Mouse (Mus musculus) adrenal gland, adult 8-10 months (tissue): ENCODE measurements around the gene Plcxd1. TPM values are rescaled to one million over a fixed set of nuclear protein-coding genes. Genes with fewer than 3 reads are reported as not detected.
"Not testable (repeated sequence)": the region's sequence is repeated elsewhere in the genome, so short reads cannot be mapped to it uniquely, and the experiment has no call there.

Experiments
- DNase-seq: peaks from one replicate; pipeline ENCODE4 v3.0.0; 2022
- total RNA-seq, 4 experiments: library from RNA; stranded (reverse); gene quantifications; 2 replicates each; pipeline ENCODE4 v1.2.4; 2022

The Plcxd1 gene
- under 1 TPM in 3 of 4 experiments, not detected in 1; 0.10 to 0.83 (median 0.22) TPM for total RNA-seq

DNA sequence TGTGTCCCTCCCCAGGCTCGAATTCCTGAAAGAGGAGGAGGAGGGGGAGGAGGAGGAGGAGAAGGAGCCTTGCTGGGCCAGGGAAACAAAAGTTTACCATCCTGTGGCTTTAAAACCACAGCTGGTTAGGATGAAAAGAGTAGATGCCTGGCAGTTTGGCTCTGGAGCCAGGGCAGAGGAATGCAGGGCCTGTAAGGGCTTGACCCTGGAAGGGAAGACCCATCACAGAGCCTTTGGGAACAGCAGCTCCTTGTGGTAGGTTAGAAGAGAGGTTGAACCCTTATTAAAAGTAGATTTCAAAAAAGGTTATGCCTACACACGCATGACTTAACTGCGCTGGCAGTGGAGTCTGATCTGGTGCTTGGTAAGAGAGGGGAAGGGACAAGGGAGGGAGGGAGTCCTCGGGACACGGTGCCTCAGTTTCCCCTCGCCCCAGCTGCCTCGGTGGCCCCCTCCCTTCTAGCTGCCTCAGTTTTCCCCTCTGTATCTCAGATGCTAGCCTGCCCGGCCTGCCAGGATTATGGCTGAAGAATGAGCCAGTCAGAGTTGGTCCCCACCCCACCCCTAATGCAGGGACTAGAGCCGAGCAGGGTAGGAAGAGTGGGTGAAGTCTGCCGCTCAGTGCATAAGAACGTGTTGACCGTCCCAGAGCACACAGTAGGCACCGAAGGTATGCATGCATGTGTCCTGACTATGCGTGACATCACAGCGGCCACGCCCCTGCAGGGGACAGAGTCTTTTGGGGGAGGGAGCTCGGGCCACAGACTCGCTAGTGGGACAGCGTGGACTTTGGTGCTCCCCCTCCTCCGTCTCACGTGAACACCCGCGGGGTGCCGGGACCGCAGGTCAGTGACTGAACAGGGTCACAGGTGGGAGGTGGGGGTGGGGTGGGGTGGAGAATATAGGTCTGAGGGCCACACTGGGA, at the start of gene Plcxd1:
TSS of gene Plcxd1 (plus strand) at position 314 of the 925 bp plus-strand sequence.
- DNase-seq, result peak; percentile 8

DNA sequence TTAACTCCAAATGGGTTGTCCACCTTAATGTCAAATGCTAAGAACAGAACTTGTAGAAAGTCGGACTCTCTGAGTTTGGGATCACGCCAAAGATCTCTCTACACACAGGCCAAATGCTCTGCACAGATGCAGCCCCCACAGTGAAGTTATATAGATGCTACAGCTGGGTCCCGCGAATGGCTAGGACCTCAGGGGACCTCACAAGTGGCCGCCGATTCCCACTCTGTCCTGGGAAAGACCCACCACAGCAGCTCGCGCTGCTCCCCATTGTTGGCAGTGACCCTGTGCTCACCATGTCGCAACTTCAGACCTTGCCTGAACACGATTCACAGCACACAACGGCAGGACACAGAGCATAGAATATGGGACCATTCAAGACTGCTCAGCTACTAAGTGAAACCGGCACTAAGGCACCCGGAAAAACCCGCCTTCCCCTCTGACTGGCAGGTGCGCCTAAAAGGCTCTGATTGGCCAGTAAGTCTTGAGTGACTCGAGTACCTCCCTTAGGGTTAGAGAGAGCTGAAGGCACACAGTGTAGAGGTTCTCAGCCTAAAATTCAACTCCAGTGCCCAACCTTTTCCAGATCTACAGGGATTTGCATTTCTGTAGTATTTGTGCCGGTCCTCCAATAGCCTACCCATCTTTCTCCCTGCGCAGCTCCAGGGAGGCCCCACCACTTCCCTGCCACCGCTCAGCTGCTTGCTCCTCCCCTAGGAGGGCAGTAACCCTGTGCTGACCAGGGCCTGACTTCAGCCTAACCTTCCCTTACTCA, 41.9 kb upstream of the Plcxd1 start:
- peak; percentile 84 for DNase-seq

DNA sequence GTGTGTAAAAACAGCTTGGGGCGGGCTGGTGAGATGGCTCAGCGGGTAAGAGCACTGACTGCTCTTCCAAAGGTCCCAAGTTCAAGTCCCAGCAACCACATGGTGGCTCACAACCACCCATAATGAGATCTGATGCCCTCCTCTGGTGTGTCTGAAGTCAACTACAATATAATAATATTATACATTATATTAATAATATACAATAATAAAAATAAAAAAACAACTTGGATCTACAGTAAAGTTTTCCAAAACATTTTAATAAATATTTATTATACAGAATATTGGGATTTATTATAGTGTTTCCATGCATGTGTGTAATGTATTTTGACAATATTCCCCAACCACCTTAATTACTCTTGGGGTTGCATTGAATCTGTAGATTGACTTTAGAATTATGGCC, 27.4 kb upstream of the Plcxd1 start, which contains the start of gene Gm17655:
TSS of gene Gm17655 (minus strand) at position 101 of the 400 bp plus-strand sequence.
- not testable (repeated sequence) for DNase-seq

DNA sequence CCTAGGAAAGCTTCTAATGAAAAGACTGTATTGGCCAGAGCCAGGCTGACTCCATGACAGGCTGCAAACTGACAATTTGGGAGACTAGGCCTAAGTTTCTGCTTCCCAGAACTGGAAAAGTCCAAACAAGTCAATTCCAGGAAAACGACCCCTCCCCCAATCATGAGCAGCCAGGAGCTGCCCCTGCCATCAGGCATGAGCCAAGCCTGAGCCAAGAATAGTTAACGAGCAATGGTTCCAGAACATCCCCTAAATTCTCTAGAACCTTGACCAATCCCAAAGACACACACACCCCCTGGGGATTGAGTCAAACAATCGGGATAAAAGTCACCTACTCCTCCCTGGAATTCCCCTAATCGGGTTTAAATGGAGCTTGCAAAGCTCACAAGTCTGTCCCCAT, 16.8 kb upstream of the Plcxd1 start:
- DNase-seq, result no peak

DNA sequence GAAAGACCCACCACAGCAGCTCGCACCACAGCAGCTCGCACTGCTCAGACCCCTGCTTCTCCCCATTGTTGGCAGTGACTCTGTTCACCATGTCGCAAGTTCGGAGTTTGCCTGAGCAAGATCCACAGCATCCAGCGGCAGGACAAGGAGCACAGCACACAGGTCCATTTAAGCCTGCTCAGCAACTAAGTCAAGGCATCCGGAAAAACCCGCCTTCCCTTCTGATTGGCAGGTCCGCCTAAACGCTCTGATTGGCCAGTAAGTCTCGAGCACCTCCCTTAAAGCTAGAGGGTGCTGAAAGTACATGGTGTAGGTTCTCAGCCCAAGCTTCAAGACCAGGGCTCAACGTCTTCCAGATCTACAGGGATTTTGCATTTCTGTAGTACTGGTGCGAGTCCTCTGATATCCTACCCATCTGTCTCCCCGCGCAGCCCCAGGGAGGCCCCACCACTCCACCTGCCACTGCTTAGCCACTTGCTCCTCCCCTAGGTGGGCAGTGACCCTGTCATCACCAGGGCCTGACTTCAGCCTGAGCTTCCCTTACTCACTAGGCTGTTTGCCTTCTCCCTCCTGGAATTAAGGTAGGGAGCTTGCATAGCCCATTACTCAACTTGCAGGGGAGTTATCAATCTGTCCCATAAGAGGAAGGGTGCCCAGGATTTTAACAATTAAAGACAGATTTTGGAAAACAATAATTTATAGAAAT, 13.5 kb upstream of the Plcxd1 start:
- DNase-seq, result no peak

DNA sequence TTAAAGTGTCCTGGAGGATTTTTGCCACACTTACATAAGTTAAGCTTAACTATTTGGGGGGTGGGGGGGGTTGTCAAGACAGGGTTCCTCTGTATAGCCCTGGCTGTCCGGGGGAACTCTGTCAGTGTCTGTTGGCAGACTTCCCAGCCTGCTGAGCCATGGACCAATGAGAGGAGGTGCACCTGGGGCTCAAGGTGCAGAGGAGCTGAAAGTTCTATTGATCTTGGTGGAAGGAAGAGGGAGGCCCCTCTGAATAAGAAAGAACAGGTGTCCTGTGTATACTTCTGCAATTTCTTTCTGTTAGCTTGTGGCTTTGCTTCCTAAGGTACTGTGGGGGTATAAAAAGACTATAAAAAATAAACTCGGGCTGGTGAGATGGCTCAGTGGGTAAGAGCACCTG, 8.2 kb upstream of the Plcxd1 start:
- no peak for DNase-seq

DNA sequence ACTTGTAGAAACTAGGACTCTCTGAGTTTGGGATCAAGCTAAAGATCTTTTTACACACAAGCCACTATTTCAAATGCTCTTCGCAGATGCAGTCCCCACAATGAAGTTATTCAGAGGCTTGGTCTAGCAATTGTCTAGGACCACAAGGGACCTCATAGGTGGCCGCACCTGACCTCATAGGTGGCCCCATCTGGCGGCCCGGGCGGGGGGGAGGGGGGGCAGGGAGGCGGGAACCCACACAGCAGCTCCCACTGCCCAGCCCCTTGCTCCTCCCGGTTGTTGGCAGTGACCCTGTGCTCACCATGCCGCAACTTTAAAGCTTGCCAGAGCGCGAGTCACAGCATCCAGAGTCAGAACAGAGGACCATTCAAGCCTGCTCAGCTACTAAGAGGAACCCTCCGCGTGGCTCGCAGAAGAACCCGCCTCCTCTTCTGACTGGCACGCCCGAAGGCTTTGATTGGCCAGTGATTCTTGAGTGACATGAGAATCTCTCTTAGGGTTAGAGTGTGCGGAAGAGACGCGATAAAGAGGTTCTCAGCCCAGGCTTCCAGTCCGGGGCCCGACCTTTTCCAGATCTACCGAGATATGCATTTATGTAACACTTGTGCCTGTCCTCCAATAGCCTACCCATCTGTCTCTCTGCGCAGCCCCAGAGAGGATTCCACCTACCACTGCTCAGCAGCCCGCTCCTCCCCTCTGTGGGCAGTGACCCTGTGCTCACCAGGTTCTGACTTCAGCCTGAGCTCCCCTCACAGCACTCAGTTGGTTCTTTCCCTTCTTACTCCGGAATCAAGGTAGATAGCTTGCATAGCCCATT, 5.5 kb upstream of the Plcxd1 start, which contains the start of gene Gm35315:
TSS of gene Gm35315 (minus strand) at position 391 of the 817 bp plus-strand sequence.
- DNase-seq, result peak; percentile 85

DNA sequence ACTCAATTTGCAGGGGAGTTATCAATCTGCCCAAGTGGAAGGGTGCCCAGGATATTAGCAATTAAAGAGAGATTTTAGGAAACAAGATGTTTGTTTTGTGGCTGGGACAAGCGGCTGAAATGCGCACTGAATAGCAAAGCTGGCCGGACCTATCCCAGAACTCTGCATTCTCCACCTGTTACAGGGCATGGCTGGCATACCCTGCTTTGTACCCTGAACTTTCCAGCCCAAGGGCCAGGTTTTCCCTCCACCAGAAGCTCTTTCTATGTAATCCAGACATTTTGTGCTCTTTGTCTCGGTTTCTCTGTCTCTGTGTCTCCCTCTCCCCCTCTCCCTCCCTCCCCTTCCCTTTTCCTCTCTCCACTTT, 4.9 kb upstream of the Plcxd1 start:
- no peak for DNase-seq

DNA sequence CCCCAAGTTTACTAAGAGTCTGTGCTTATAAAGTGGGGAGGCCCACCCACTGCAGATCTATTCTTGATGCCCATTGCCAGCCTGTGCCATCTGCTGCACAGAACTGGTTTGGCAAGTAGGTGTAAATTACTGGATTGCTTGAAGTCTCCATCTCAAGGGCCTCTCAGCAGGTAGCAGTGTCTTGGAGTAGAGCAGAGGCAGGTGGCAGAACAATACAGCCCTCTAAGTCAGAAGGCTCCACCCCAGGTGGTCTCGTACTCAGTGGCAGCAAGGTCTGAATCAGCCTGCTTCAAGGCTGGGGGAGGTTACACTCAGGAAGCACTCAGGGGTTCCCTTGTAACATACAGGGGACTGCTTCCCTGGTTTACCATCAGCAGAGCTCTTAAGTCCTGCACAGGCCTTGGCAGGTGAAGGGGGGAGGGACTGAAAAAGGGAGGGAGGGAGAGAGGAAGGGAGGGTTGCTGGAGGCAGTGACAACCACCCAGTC, 735 bp upstream of the Plcxd1 start:
- no peak for DNase-seq

DNA sequence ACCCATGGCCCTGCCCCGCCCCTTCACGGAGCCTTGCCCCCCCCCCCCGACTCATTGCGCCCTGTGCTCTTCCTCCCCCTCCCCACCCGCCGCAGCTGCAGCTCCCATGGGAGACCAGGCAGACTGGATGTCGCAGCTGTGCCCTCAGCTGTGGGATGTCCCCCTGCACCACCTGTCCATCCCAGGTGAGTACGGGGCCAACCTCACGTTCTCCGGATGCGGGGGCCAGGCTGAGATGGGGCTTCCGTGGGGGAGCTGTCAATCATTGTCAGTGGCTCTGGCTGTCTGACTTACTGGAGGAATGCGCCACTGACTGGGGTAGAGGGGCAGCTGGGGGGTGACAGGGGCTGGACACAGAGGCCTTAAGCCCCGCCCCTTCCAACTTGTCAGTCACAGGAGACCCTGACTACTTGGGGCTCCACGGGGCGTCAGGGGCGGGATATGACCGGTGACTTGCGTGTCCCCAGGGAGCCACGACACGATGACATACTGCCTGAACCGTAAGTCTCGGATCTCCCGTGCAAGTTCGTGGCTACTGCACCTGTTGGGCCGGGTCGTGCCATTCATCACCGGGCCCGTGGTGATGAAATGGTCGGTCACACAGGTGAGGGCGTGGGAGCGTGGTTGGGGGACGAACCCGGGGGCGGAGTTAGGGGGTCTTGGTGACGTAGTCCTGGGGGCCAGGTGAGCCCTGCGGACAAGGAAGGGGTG, 1.3 kb downstream of the Plcxd1 start:
- peak; percentile 15 for DNase-seq

DNA sequence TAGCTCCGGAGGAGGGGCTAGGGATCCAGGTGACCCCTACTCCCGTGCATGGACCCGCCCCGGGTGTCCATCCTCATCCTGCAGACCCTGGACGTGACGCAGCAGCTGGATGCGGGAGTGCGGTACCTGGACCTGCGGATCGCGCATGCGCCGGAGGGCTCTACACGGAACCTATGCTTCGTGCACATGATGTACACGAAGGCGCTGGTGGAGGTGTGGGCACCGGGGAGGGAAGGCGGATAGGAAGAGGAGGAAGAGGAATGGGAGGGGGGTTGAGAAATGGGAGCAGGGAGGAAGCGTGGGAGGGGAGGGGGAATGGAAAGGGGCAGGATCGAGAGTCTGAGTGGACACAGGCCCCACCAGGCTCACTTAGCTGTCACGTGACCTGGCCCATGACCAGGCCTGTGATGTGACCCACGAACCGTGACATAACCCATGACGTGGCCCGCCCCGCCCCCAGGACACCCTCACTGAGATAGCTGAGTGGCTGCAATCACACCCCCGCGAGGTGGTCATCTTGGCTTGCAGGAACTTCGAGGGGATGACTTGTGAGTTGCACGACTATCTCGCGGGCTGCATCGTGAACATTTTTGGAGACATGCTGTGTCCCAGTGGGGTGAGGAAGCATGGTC, 2.1 kb downstream of the Plcxd1 start:
- peak; percentile 23 for DNase-seq

DNA sequence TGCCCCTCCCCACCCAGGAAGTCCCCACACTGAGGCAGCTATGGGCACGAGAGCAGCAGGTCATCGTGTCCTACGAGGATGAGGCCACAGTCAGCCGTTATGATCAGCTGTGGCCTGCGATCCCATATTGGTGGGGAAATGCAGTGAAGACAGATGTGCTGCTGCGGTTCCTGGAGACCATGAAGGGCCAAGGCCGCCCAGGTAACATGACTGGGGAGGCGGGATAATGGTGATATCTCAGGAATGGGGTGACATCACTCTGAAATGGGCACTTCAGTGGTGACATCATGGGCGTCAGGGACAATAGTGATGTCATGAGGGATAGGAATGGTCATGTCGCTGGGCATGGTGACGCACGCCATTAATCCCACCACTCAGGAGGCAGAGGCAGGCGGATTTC, 2.7 kb downstream of the Plcxd1 start:
- DNase-seq, result no peak

DNA sequence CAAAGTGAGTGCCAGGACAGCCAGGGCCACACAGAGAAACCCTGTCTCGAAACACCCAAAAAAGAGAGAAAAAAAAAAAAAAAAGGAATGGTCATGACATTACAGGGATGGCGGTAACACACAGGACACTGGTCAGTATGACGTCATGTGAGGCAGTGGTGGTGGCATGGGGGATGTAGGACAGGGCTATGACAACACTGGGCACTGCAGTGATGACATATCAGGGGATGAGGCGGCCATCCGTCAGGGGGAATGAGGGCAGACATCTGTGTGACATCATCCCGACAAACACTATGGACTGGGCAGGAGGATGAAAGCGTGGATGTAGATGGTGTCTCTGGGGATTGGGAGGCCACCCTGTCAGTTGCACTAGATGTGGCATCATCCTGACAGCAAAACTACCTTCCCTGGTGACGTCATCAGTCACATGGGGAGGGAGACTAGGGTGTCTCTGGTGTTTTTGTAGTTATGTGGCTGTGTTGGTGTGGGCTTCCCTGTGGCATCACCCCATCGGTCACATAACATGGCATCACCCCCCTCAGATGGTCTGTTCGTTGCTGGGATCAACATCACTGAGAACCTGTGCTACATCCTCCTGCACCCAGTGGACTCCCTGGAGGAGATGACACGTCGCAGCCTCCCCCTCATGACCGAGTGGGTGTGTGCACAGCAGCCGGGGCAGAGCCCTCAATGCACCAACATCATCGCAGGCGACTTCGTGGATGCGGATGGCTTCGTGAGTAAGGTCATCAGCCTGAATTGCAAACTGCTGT, 3.3 kb downstream of the Plcxd1 start:
- peak; percentile 6 for DNase-seq

DNA sequence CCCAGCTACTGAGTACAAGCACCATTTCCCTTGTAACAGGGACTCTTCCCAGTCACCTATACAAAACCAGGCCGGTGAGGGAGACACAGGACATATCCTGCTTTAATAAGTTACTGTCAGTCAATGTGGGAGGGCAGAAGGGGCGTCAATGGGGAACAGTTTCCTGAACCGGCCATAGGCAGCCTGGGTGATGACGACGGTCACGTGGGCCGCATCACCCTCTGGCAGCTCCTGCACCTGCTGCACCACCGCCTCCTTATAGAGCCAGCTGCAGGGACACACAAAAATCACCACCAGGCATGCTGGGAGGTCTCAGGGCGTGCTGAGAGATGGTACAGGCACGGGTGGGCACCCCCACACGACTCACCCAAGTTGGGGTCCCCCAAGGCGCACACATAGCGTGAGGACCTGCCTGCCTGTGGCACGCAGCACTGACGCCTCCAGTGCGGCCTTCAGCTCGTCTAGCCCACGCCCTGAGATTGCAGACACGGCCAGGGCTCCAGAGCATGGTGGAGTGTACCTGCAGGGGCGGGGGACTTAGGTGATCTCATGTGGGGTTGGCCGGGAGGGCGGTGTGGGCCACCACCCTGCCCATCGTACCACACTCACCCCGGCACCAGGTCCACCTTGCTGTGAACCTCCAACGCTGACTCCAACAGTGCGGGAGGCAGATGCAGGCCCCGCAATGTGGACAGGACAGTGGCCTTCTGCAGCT, 4.3 kb downstream of the Plcxd1 start:
- peak; percentile 11 for DNase-seq

DNA sequence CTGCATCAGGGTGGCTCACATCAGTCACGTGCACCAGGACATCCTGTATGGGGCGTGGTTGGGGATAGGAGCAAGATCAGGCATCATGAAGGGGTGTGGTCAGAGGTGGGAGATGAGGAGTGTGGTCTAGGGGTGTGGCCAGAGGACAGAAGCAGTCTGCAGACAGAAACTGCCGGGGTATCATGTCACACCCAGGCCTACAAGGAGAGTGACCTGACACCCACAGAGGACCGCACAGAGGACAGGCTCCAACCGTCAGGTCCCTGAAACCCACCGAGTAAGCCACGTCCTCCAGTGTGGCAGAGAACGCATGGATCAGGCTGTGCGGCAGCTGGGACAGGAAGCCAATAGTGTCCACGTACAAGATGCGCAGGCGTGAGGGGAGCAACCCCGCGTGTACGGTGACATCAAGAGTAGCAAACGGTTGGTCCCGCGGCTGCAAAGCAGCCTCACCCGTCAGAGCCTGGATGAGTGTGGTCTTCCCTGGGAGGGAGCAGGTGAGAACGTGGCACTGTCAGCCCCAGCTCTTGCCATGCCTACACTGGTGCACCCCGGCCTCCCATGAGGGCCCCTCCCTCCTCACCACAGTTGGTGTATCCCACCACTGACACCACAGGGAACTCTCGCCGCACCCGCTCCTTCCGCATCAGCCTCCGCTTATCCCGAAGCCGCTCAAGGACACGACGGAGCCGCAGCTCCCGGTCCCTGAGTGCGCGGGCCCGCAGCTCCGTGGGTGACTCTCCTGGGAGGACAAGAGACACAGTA, 5.0 kb downstream of the Plcxd1 start:
- peak; percentile 21 for DNase-seq

DNA sequence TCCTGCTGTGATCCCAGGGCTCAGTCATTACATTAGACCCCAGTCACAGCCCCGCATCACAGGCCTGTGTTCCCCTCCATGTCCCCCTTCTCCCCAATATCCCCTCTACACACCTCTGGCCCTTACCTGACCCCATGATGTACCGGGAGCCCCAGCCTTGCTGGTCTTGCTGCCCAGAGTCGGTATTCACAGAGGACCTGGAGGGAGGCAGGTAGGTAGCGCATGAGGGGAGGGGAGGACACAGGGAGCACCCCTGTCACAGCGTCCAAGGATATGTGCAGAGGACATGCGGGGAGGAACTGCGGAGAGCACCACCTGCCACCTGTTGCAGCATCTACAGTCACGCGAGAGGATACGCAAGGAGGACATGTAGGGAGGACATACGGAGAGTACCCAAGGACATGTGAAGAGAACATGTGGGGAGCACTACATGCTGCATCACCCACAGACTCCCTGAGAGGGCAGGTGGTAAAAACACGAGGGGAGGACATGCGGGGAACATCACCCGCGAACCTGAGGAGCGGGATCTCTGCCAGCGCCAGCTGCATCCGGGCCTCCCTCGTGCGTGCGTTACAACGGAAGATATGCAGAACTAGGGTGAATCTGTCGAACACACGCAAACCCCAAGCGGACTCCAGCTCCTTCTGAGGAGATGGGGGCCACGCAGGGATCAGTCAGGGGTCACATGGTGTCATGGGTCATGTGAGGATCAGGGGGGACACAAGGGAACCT, 6.5 kb downstream of the Plcxd1 start:
- DNase-seq, result peak; percentile 12

DNA sequence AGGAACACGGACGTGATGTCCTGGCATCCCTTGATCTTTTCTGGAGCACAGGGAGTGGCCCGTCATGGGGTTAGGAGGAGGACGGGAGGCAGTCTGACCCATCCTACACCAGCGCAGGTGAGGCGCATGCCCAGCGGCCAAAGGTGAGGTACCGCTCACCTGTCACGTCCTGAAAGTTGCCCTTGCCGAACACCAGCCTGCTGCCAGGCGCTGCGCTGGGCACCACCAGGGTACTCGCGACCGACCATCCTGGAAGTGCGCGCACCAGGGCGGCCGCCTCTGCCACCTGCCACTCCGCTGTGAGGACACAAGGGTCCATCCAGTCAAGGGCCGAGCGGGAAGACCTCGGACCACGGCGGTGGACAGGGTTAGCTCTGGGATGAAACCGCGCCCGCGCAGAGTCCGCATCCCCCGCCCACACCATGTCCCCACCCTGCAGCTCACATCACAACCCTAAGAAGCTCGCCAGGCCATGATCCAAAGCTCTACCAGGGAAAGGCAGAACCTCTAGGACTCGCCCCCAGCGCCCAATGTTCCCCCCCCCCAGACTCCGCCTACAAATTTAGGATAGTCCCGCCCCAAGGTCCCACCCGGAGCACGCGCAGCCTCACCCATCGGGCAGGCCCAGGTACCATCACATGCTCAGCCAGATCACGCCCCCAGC, 7.3 kb downstream of the Plcxd1 start:
- peak; percentile 40 for DNase-seq
